Mouse (Mus musculus): ENCODE measurements around the gene Gal3st3. TPM values are rescaled to one million over a fixed set of nuclear protein-coding genes. Genes with fewer than 3 reads are reported as not detected.
"Not testable (repeated sequence)": the region's sequence is repeated elsewhere in the genome, so short reads cannot be mapped to it uniquely, and the experiment has no call there.

The Gal3st3 gene
- polyA plus RNA-seq, 1 experiment from 2014 or later, result 20.9 TPM

GRCm38 (mm10) chr19:5349502-5349873, 51.4 kb downstream of the Gal3st3 start, which contains the start of gene Cst6:
Cst6 (minus strand) TSS chr19:5349574.
- Histone ChIP-seq H3K9ac (ENCODE audit: low read length) (peak within 1 kb of the TSS; percentile 68), H3K4me2 (ENCODE audit: low read length) (peak within 1 kb of the TSS; percentile 65), H3K4me3 (ENCODE audit: low read depth, low read length) (peak within 1 kb of the TSS; percentile 27)
- DNase-seq (ENCODE audit: low spot score); H3K36me3 ChIP-seq (ENCODE audit: control insufficient read depth, insufficient read depth, low read length); ATAC-seq; H3K27me3 ChIP-seq (replicated peaks; ENCODE audit: control insufficient read depth, insufficient read depth, low read length); H3K27ac ChIP-seq (ENCODE audit: low read depth, low read length); H3K9me3 ChIP-seq (replicated peaks; ENCODE audit: control insufficient read depth, low read length); H3K4me1 ChIP-seq (ENCODE audit: control insufficient read depth, insufficient read depth, low read length): not testable (repeated sequence)
- 64% methylated on average over 6 of the region's 6 CpGs for WGBS

- Histone ChIP-seq H3K4me2 (ENCODE audit: low read length) (no peak overlapping the region), H3K36me3 (ENCODE audit: control insufficient read depth, insufficient read depth, low read length) (no peaks in the 10 kb centered on the region), H3K9me3 (replicated peaks; ENCODE audit: control insufficient read depth, low read length) (no peaks in the 10 kb centered on the region), H3K27ac (ENCODE audit: low read depth, low read length) (no peak overlapping the region), H3K4me3 (ENCODE audit: low read depth, low read length) (no peak overlapping the region), H3K9ac (ENCODE audit: low read length) (no peak overlapping the region), H3K4me1 (ENCODE audit: control insufficient read depth, insufficient read depth, low read length) (peaks cover 4% of the 10 kb centered on the region; the same call in 1 of the 2 replicates), H3K27me3 (replicated peaks; ENCODE audit: control insufficient read depth, insufficient read depth, low read length) (no peaks in the 10 kb centered on the region)
- no peak for ATAC-seq
- WGBS, result 69% methylated on average over 2 of the region's 2 CpGs
- DNase-seq (ENCODE audit: low spot score), result no peak
Measured at GRCm38 (mm10) chr19:5353609-5354008, 55.5 kb downstream of the Gal3st3 start.

- Histone ChIP-seq H3K4me2 (ENCODE audit: low read length) (no peak overlapping the region), H3K27ac (ENCODE audit: low read depth, low read length) (no peak overlapping the region), H3K4me3 (ENCODE audit: low read depth, low read length) (no peak overlapping the region), H3K4me1 (ENCODE audit: control insufficient read depth, insufficient read depth, low read length) (no peaks in the 10 kb centered on the region), H3K27me3 (replicated peaks; ENCODE audit: control insufficient read depth, insufficient read depth, low read length) (no peaks in the 10 kb centered on the region), H3K9ac (ENCODE audit: low read length) (no peak overlapping the region), H3K9me3 (replicated peaks; ENCODE audit: control insufficient read depth, low read length) (no peaks in the 10 kb centered on the region), H3K36me3 (ENCODE audit: control insufficient read depth, insufficient read depth, low read length) (no peaks in the 10 kb centered on the region)
- WGBS, result no CpG with 5 or more reads among the region's 1 CpGs
- ATAC-seq, result no peak
- DNase-seq (ENCODE audit: low spot score), result no peak
Measured at GRCm38 (mm10) chr19:5356080-5356479, 57.9 kb downstream of the Gal3st3 start.

Other genes with a start within 250 kb of the Gal3st3 start
- 1.3 and 1.4 TPM in 2 replicates for gene Rin1, start 247.8 kb upstream of the Gal3st3 start, polyA plus RNA-seq (2014; fragmentation: Nextera tagmentation; extraction: Ambion mirVana)
- 12.5 and 16.2 TPM in 2 replicates for gene Cd248, start 230.3 kb upstream of the Gal3st3 start, polyA plus RNA-seq (2014; fragmentation: Nextera tagmentation; extraction: Ambion mirVana)
- gene Tmem151a, start 212.8 kb upstream of the Gal3st3 start, polyA plus RNA-seq (2014; fragmentation: Nextera tagmentation; extraction: Ambion mirVana), result 5.4 and 7.5 TPM in 2 replicates
- gene Yif1a, start 209.8 kb upstream of the Gal3st3 start, polyA plus RNA-seq (2014; fragmentation: Nextera tagmentation; extraction: Ambion mirVana), result 71.6 and 95.5 TPM in 2 replicates
- gene Cnih2, start 199.8 kb upstream of the Gal3st3 start, polyA plus RNA-seq (2014; fragmentation: Nextera tagmentation; extraction: Ambion mirVana), result 350 and 370 TPM in 2 replicates
- 247 and 250 TPM in 2 replicates for gene Rab1b, start 191.3 kb upstream of the Gal3st3 start, polyA plus RNA-seq (2014; fragmentation: Nextera tagmentation; extraction: Ambion mirVana)
- 26.2 and 41.1 TPM in 2 replicates for gene Klc2, start 179.8 kb upstream of the Gal3st3 start, polyA plus RNA-seq (2014; fragmentation: Nextera tagmentation; extraction: Ambion mirVana)
- 25.0 and 29.4 TPM in 2 replicates for gene Pacs1, start 25.2 kb upstream of the Gal3st3 start, polyA plus RNA-seq (2014; fragmentation: Nextera tagmentation; extraction: Ambion mirVana)
- gene Sf3b2, start 2.9 kb upstream of the Gal3st3 start, polyA plus RNA-seq (2014; fragmentation: Nextera tagmentation; extraction: Ambion mirVana), result 298 and 333 TPM in 2 replicates
- not detected in 2 replicates for gene Catsper1, start 37.4 kb downstream of the Gal3st3 start, polyA plus RNA-seq (2014; fragmentation: Nextera tagmentation; extraction: Ambion mirVana)
- gene Cst6, start 51.2 kb downstream of the Gal3st3 start, polyA plus RNA-seq (2014; fragmentation: Nextera tagmentation; extraction: Ambion mirVana), result 4.0 and 5.6 TPM in 2 replicates
- gene Eif1ad, start 68.4 kb downstream of the Gal3st3 start, polyA plus RNA-seq (2014; fragmentation: Nextera tagmentation; extraction: Ambion mirVana), result 33.0 and 36.2 TPM in 2 replicates
- 417 and 471 TPM in 2 replicates for gene Banf1, start 68.8 kb downstream of the Gal3st3 start, polyA plus RNA-seq (2014; fragmentation: Nextera tagmentation; extraction: Ambion mirVana)
- gene Sart1, start 90.4 kb downstream of the Gal3st3 start, polyA plus RNA-seq (2014; fragmentation: Nextera tagmentation; extraction: Ambion mirVana), result 58.3 and 64.2 TPM in 2 replicates
- not detected in 2 replicates for gene Tsga10ip, start 104.2 kb downstream of the Gal3st3 start, polyA plus RNA-seq (2014; fragmentation: Nextera tagmentation; extraction: Ambion mirVana)
- gene Drap1, start 126.6 kb downstream of the Gal3st3 start, polyA plus RNA-seq (2014; fragmentation: Nextera tagmentation; extraction: Ambion mirVana), result 255 and 263 TPM in 2 replicates
- 36.7 and 46.9 TPM in 2 replicates for gene AI837181, start 126.8 kb downstream of the Gal3st3 start, polyA plus RNA-seq (2014; fragmentation: Nextera tagmentation; extraction: Ambion mirVana)
- gene Fosl1, start 149.2 kb downstream of the Gal3st3 start, polyA plus RNA-seq (2014; fragmentation: Nextera tagmentation; extraction: Ambion mirVana), result not detected in 2 replicates
- gene Ccdc85b, start 159.6 kb downstream of the Gal3st3 start, polyA plus RNA-seq (2014; fragmentation: Nextera tagmentation; extraction: Ambion mirVana), result 5.9 and 6.4 TPM in 2 replicates
- gene Fibp, start 162.3 kb downstream of the Gal3st3 start, polyA plus RNA-seq (2014; fragmentation: Nextera tagmentation; extraction: Ambion mirVana), result 153 and 167 TPM in 2 replicates
- 3.4 and 5.3 TPM in 2 replicates for gene Ctsw, start 170.2 kb downstream of the Gal3st3 start, polyA plus RNA-seq (2014; fragmentation: Nextera tagmentation; extraction: Ambion mirVana)
- 25.1 and 29.0 TPM in 2 replicates for gene Efemp2, start 175.6 kb downstream of the Gal3st3 start, polyA plus RNA-seq (2014; fragmentation: Nextera tagmentation; extraction: Ambion mirVana)
- 51.8 and 57.1 TPM in 2 replicates for gene Mus81, start 190.1 kb downstream of the Gal3st3 start, polyA plus RNA-seq (2014; fragmentation: Nextera tagmentation; extraction: Ambion mirVana)
- gene Cfl1, start 192.1 kb downstream of the Gal3st3 start, polyA plus RNA-seq (2014; fragmentation: Nextera tagmentation; extraction: Ambion mirVana), result 4,491 and 4,757 TPM in 2 replicates
- gene 1700020D05Rik, start 205.5 kb downstream of the Gal3st3 start, polyA plus RNA-seq (2014; fragmentation: Nextera tagmentation; extraction: Ambion mirVana), result 0.28 TPM in 1 of 2 replicates, not detected in the other
- 55.3 and 73.2 TPM in 2 replicates for gene Snx32, start 212.2 kb downstream of the Gal3st3 start, polyA plus RNA-seq (2014; fragmentation: Nextera tagmentation; extraction: Ambion mirVana)